ENCODE assay signal across 9 mouse cellular contexts in the genomic region with DNA sequence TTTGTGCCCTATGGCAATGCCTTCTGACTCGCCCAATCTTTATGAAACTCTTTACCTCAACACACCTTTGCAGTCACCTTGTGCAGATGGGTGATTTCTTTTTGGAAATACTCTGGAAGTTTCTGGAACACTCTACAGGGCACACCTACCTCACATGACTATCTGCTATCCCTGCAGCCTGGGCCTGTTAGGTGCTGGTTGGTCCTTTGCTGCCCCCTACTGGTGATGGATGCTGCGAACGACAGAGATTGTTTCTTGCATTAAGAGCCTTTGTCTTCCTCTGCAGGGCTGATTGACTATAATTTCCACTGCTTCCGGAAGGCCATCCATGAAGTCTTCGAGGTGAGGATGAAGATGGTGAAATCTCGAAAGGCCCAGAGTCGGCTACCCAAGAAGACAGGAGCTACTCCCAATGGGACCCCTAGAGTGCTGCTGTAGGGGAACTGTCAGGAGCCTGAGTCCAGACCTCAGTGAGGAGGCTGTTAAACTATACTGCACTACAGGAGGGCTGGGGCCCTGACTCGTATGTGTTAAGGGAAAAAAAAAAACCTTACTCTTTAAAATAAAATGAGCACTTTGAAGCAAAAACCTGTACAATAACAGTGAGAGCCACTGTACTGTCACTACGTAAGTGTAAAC. TPM values are rescaled to one million over a fixed set of nuclear protein-coding genes. Genes with fewer than 3 reads are reported as not detected.
DNase-seq lines count a peak whose midpoint lies in the region; ATAC-seq and TF ChIP-seq lines count a peak whose summit lies in the region.
"Had no signal": no experiment of that assay in that cellular context is flagged by ENCODE, and none has a peak within 500 bp of the region (broad histone marks: within the 10 kb centered on the region; RNA-seq: fewer than 3 reads in every experiment).

No protein-coding gene starts in this region.

- intact Hi-C loops in heart, postnatal 10 days (cut with DNase I): loop anchor here (1.0 to 5.0 kb wide), 2 partner anchors 68 to 261 kb away; partner anchors contain the start of gene Ankrd6

- H3K9me3 ChIP-seq in forebrain, embryonic 11.5 days (ENCODE audit: control insufficient read depth, low read length): no peaks in the 10 kb centered on the region
- no peaks in the 10 kb centered on the region for H3K9me3 ChIP-seq in liver, embryonic 14.5 days (ENCODE audit: control insufficient read depth, low read length)
- H3K9me3 ChIP-seq in neural tube, embryonic 13.5 days: no peaks in the 10 kb centered on the region
- H3K9me3 ChIP-seq: embryonic facial prominence, embryonic 15.5 days had no signal

- peaks cover 4% of the 10 kb centered on the region; the same call in 1 of the 2 replicates for H3K36me3 ChIP-seq in forebrain, embryonic 11.5 days (ENCODE audit: control insufficient read depth, insufficient read depth, low read length)
- H3K36me3 ChIP-seq in liver, embryonic 14.5 days (replicated peaks; ENCODE audit: control insufficient read depth, insufficient read depth, low read depth): no peaks in the 10 kb centered on the region
- peaks cover 36% of the 10 kb centered on the region for H3K36me3 ChIP-seq in neural tube, embryonic 13.5 days

- no peaks in the 10 kb centered on the region for H3K27me3 ChIP-seq in forebrain, embryonic 11.5 days (ENCODE audit: control insufficient read depth, insufficient read depth, low read length)
- H3K27me3 ChIP-seq in liver, embryonic 14.5 days (ENCODE audit: control insufficient read depth, insufficient read depth, low read length): no peaks in the 10 kb centered on the region; the same call in 1 of the 2 replicates
- no peaks in the 10 kb centered on the region for H3K27me3 ChIP-seq in neural tube, embryonic 13.5 days
- H3K27me3 ChIP-seq: embryonic facial prominence, embryonic 15.5 days had no signal

- TF ChIP-seq CTCF in liver, embryonic 14.5 days (IDR thresholded peaks at IDR 0.05; ENCODE audit: low read depth): peak; percentile 99

- no peak for TF ChIP-seq EP300 in liver, embryonic 14.5 days (IDR thresholded peaks at IDR 0.05; ENCODE audit: low read depth)

- peak; percentile 81 for DNase-seq in c-Kit-negative CD71-positive TER-119-positive erythroid progenitor cells, embryonic 14.5 days (ENCODE audit: low read depth, low spot score)
- DNase-seq in forebrain, embryonic 11.5 days (ENCODE audit: low spot score): peak; percentile 92
- DNase-seq in heart, postnatal 10 days: peak; percentile 89 to 95
- peak; percentile 89 to 95 for DNase-seq in kidney, postnatal 36 days
- DNase-seq in liver, embryonic 14.5 days (ENCODE audit: low read depth in 3 of 3, low spot score in 3 of 3): peak; percentile 70 to 76 (median 76)
- DNase-seq in telencephalon, adult 2 months (ENCODE audit: low read depth, low spot score): peak; percentile 79

- no peak overlapping the region for H3K4me2 ChIP-seq in forebrain, embryonic 11.5 days (ENCODE audit: low read depth, low read length, severe bottlenecking)
- H3K4me2 ChIP-seq in liver, embryonic 14.5 days (ENCODE audit: low read depth): no peak overlapping the region
- H3K4me2 ChIP-seq in neural tube, embryonic 13.5 days: no peak overlapping the region
- H3K4me2 ChIP-seq: embryonic facial prominence, embryonic 15.5 days had no signal

- no peaks in the 10 kb centered on the region for H3K4me1 ChIP-seq in forebrain, embryonic 11.5 days (replicated peaks; ENCODE audit: control insufficient read depth, insufficient read depth, low read length)
- no peaks in the 10 kb centered on the region for H3K4me1 ChIP-seq in liver, embryonic 14.5 days (replicated peaks; ENCODE audit: control insufficient read depth in 2 of 2, insufficient read depth in 2 of 2, low read length in 1 of 2)
- no peaks in the 10 kb centered on the region for H3K4me1 ChIP-seq in neural tube, embryonic 13.5 days (replicated peaks)
- H3K4me1 ChIP-seq: embryonic facial prominence, embryonic 15.5 days had no signal

- H3K27ac ChIP-seq in forebrain, embryonic 11.5 days (ENCODE audit: low read depth, low read length): no peak overlapping the region
- H3K27ac ChIP-seq in liver, embryonic 14.5 days: no peak overlapping the region
- H3K27ac ChIP-seq in neural tube, embryonic 13.5 days (replicated peaks): no peak overlapping the region
- H3K27ac ChIP-seq: embryonic facial prominence, embryonic 15.5 days had no signal

- H3K4me3 ChIP-seq in forebrain, embryonic 11.5 days (ENCODE audit: low read depth, low read length): no peak overlapping the region
- no peak overlapping the region for H3K4me3 ChIP-seq in liver, embryonic 14.5 days (ENCODE audit: insufficient read depth in 1 of 2, low read depth in 2 of 2, low read length in 2 of 2)
- H3K4me3 ChIP-seq in neural tube, embryonic 13.5 days: no peak overlapping the region
- H3K4me3 ChIP-seq: embryonic facial prominence, embryonic 15.5 days had no signal

- no peak overlapping the region for H3K9ac ChIP-seq in forebrain, embryonic 11.5 days (ENCODE audit: low read length)
- no peak overlapping the region for H3K9ac ChIP-seq in liver, embryonic 14.5 days (replicated peaks)
- no peak overlapping the region for H3K9ac ChIP-seq in neural tube, embryonic 13.5 days
- H3K9ac ChIP-seq: embryonic facial prominence, embryonic 15.5 days had no signal

- ATAC-seq in CD4-positive, CD25-positive, alpha-beta regulatory T cell, adult 4 months: peak; percentile 96
- ATAC-seq in forebrain, embryonic 11.5 days (replicated peaks; ENCODE audit: low FRiP score): peak; percentile 69; the same call in 1 of the 2 replicates
- peak; percentile 63; the same call in 1 of the 2 replicates for ATAC-seq in liver, embryonic 14.5 days (ENCODE audit: insufficient read depth)
- ATAC-seq in neural tube, embryonic 13.5 days (ENCODE audit: low read depth): peak; percentile 88

- WGBS in forebrain, embryonic 11.5 days: 58% methylated on average over 9 of the region's 9 CpGs
- 28% methylated on average over 9 of the region's 9 CpGs for WGBS in liver, embryonic 14.5 days (ENCODE audit: insufficient replicate concordance)
- 58% methylated on average over 9 of the region's 9 CpGs for WGBS in neural tube, embryonic 13.5 days

RNA-seq across cellular contexts. Expression of gene Ube2j1, which starts 12.7 kb away (rescaled TPM):
- polyA plus RNA-seq in CD4-positive, CD25-positive, alpha-beta regulatory T cell, adult 4 months (2017; shearing (Covaris generic)): 10 to 100 TPM; 35.2 to 37.1 TPM
- 54.6 and 57.7 TPM in 2 replicates for polyA plus RNA-seq in forebrain, embryonic 11.5 days (2014; fragmentation: Nextera tagmentation; extraction: Ambion mirVana)
- total RNA-seq in heart, postnatal 10 days (2021): 10 to 100 TPM; 48.2 to 57.3 TPM
- 10.1 and 13.3 TPM in 2 replicates for polyA plus RNA-seq in liver, embryonic 14.5 days (2012; rRNA removed)
- polyA plus RNA-seq in liver, embryonic 14.5 days (2014; fragmentation: Nextera tagmentation; extraction: Ambion mirVana): 35.9 and 36.4 TPM in 2 replicates
- 63.9 and 70.0 TPM in 2 replicates for polyA plus RNA-seq in neural tube, embryonic 13.5 days (2015; fragmentation: Nextera tagmentation; extraction: Ambion mirVana)

RNA-seq across cellular contexts. Expression of gene Rragd, which starts 35.6 kb away (rescaled TPM):
- 1 to 10 TPM; 4.7 to 6.2 TPM for polyA plus RNA-seq in CD4-positive, CD25-positive, alpha-beta regulatory T cell, adult 4 months (2017; shearing (Covaris generic))
- polyA plus RNA-seq in forebrain, embryonic 11.5 days (2014; fragmentation: Nextera tagmentation; extraction: Ambion mirVana): 28.2 and 30.2 TPM in 2 replicates
- total RNA-seq in heart, postnatal 10 days (2021): 10 to 100 TPM; 74.1 to 88.3 TPM
- 1.4 and 2.4 TPM in 2 replicates for polyA plus RNA-seq in liver, embryonic 14.5 days (2012; rRNA removed)
- polyA plus RNA-seq in liver, embryonic 14.5 days (2014; fragmentation: Nextera tagmentation; extraction: Ambion mirVana): 2.6 and 4.1 TPM in 2 replicates
- polyA plus RNA-seq in neural tube, embryonic 13.5 days (2015; fragmentation: Nextera tagmentation; extraction: Ambion mirVana): 41.3 and 44.3 TPM in 2 replicates

RNA-seq across cellular contexts. Expression of gene Gabrr2, which starts 44.3 kb away (rescaled TPM):
- polyA plus RNA-seq in CD4-positive, CD25-positive, alpha-beta regulatory T cell, adult 4 months (2017; shearing (Covaris generic)): 10 to 100 TPM; 24.2 to 27.1 TPM
- polyA plus RNA-seq in forebrain, embryonic 11.5 days (2014; fragmentation: Nextera tagmentation; extraction: Ambion mirVana): 0.36 and 0.73 TPM in 2 replicates
- total RNA-seq in heart, postnatal 10 days (2021): under 1 TPM in 1 of 2 experiments, not detected in 1; 0.41 TPM
- 0.05 and 0.06 TPM in 2 replicates for polyA plus RNA-seq in liver, embryonic 14.5 days (2012; rRNA removed)
- not detected in 2 replicates for polyA plus RNA-seq in liver, embryonic 14.5 days (2014; fragmentation: Nextera tagmentation; extraction: Ambion mirVana)
- 0.45 and 0.96 TPM in 2 replicates for polyA plus RNA-seq in neural tube, embryonic 13.5 days (2015; fragmentation: Nextera tagmentation; extraction: Ambion mirVana)

Comparison
In these comparisons a context has a peak if more than half of its experiments do, and no peak if none do; other contexts are left out.
1. RNA of gene Gabrr2, which starts 44.3 kb away (polyA plus RNA-seq): 24.2 to 27.1 TPM in CD4-positive, CD25-positive, alpha-beta regulatory T cell, adult 4 months; 0.45 to 0.96 TPM in neural tube, embryonic 13.5 days, 0.36 to 0.73 TPM in forebrain, embryonic 11.5 days and 0.05 to 0.06 TPM in liver, embryonic 14.5 days; every median in the first group is over 10 times any median in the second.
2. Peak in every context shown above with its lines, with median percentiles within 50 percentile points of each other: ATAC-seq and DNase-seq.